Mouse (Mus musculus) MEL (cell line): ENCODE results near the gene Mospd3.

Experiments used
- CHD2 ChIP-seq: IDR thresholded peaks from 2 replicates; pipeline ENCODE4 v1.6.1; 2011; ENCODE audit warnings: low read length, improper control_type of control experiment
- CTCF ChIP-seq, 3 experiments: IDR thresholded peaks in 2 of 3; conservative IDR thresholded peaks in 1 of 3; 2 replicates each; pipeline ENCODE4 v1.5.1; 2011 to 2012; ENCODE audit warnings: low read length in 3 of 3, low read depth in 2 of 3, mild to moderate bottlenecking in 2 of 3, improper control_type of control experiment in 1 of 3, inconsistent platforms in 1 of 3, mixed read lengths in 1 of 3, moderate library complexity in 1 of 3; ENCODE audit not compliant: control insufficient read depth in 1 of 3, insufficient read depth in 1 of 3, poor library complexity in 1 of 3, severe bottlenecking in 1 of 3
- ELF1 ChIP-seq: IDR thresholded peaks from 2 replicates; pipeline ENCODE4 v1.6.1; 2014; ENCODE audit warnings: low read depth, mild to moderate bottlenecking, inconsistent platforms, low read length, improper control_type of control experiment, moderate library complexity
- EP300 ChIP-seq, 2 experiments: IDR thresholded peaks; 2 replicates each; pipeline ENCODE4 v1.6.1; 2011; ENCODE audit warnings: improper control_type of control experiment in 2 of 2, low read length in 2 of 2, low read depth in 1 of 2, mild to moderate bottlenecking in 1 of 2
- ETS1 ChIP-seq: IDR thresholded peaks from 2 replicates; pipeline ENCODE4 v1.6.1; 2012; ENCODE audit warnings: low read depth, mild to moderate bottlenecking, inconsistent platforms, low read length, improper control_type of control experiment, moderate library complexity
- GATA1 ChIP-seq: IDR thresholded peaks from 2 replicates; pipeline ENCODE4 v1.6.1; 2011; ENCODE audit warnings: low read depth, low read length, improper control_type of control experiment
- POLR2AphosphoS5 ChIP-seq: IDR thresholded peaks from 2 replicates; pipeline ENCODE4 v1.6.1; 2012; ENCODE audit warnings: low read depth, borderline replicate concordance, mild to moderate bottlenecking, inconsistent platforms, low read length, moderate library complexity, mixed read lengths
- SMC3 ChIP-seq: IDR thresholded peaks from 2 replicates; pipeline ENCODE4 v1.6.1; 2011; ENCODE audit warnings: low read depth, low read length, improper control_type of control experiment
- UBTF ChIP-seq: IDR thresholded peaks from 2 replicates; pipeline ENCODE4 v1.6.1; 2012; ENCODE audit warnings: low read depth, mild to moderate bottlenecking, inconsistent platforms, low read length, improper control_type of control experiment, moderate library complexity, borderline replicate concordance; ENCODE audit not compliant: insufficient read depth
- USF1 ChIP-seq: IDR thresholded peaks from 2 replicates; pipeline ENCODE4 v1.6.1; 2014; ENCODE audit warnings: low read depth, mild to moderate bottlenecking, inconsistent platforms, low read length, improper control_type of control experiment, moderate library complexity
- ZNF384 ChIP-seq: IDR thresholded peaks from 2 replicates; pipeline ENCODE4 v1.6.1; 2012; ENCODE audit warnings: low read depth, mild to moderate bottlenecking, inconsistent platforms, low read length, improper control_type of control experiment

DNA sequence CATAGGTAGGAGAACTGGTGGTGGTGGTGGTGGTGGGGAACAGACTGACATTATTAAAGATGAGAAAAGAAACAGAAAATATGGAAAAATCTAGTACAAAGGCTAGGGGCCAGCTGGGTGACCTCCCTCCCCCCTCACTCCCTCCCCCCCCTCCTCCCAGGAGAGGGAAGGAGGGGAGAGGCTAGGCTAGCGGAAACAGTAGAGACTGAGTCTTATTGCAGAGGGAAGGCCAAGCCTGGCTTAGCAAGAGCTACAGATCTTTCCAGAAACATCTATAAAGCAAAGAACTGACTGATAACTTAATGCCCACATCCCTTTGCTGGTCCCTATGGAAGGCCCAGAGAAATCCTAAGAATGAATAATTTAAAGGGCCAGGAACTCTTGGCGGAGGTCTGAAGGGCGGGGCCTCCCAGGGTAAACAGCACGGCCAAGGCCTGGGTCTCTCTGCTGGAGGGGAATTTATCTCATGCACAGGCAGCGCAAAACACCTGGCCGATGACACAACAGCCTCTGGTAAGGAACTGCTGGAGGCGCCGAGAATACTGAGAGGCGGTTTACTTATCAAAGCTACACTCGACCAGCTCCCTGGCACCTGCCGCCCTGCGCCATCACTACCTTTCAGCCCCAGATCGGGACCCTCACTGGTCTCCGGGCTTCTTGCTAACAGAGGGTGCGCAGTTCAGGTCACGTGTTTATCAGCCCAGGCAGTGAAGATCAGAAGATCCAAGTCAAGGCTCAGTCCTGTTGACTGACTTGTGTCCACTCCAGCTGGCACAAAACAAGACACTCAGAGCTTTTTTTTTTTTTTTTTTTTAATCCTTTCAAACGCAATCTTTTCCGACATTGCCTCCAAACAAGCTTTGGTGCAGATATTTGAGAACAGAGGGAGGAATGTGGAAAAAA lies 49.1 kb upstream of the Mospd3 start:
- TF ChIP-seq CHD2 (no peak), ETS1 (peak; percentile 61; the same call in 1 of the 2 replicates), EP300 (IDR thresholded peaks at IDR 0.05; ENCODE audit: low read depth in 1 of 2, low read length in 2 of 2) (no peak), POLR2AphosphoS5 (no peak), GATA1 (no peak), USF1 (peak; percentile 40; the same call in 1 of the 2 replicates), UBTF (no peak), CTCF (IDR thresholded peaks at IDR 0.05 in 2 of 3, conservative IDR thresholded peaks at IDR 0.05 in 1 of 3; ENCODE audit: control insufficient read depth in 1 of 3, insufficient read depth in 1 of 3, low read depth in 2 of 3, low read length in 3 of 3, poor library complexity in 1 of 3, severe bottlenecking in 1 of 3) (no peak), SMC3 (no peak), ZNF384 (peak; percentile 57; the same call in 1 of the 2 replicates), ELF1 (no peak)
